Comparison of ENCODE assay signal across 1 mouse cellular context in the genomic region with DNA sequence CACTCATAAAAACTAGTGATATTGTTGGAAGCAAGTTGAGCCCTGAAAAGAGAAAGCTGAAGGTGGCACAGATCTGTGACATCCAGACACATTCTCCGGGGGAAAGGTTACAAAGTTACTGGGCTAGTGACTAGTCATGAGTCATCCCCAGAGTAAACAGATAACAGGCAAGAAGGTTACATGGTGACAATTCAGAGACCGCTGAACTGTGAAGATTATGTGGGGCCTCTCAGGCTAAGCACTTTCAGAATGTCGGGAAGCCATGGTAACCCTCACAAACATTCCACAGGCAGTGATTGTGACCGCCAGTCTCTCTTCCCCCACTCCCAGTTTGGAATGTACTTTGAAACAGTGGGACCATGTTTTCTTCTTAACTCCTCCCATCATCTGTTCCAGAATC.
TF ChIP-seq lines count a peak whose summit lies in the region.

No protein-coding gene starts in this region.

TF ChIP-seq in MEL, 35 proteins besides CTCF, POLR2A, EP300 and RAD21 (continued from another document):
- TF ChIP-seq NELFE (IDR thresholded peaks at IDR 0.05; ENCODE audit: low read depth, low read length) (no peak), TBP (IDR thresholded peaks at IDR 0.05; ENCODE audit: low read depth, low read length) (peak; percentile 44; the same call in 1 of the 2 replicates), NRF1 (IDR thresholded peaks at IDR 0.05; ENCODE audit: insufficient read depth, low read depth, low read length, poor library complexity, severe bottlenecking) (no peak), POLR2AphosphoS5 (IDR thresholded peaks at IDR 0.05; ENCODE audit: borderline replicate concordance, low read depth, low read length) (no peak), MAFK (IDR thresholded peaks at IDR 0.05; ENCODE audit: borderline replicate concordance, low read depth, low read length) (no peak), HCFC1 (IDR thresholded peaks at IDR 0.05; ENCODE audit: low read depth, low read length) (no peak), USF2 (IDR thresholded peaks at IDR 0.05; ENCODE audit: borderline replicate concordance in 1 of 2, insufficient read depth in 1 of 2, low read depth in 1 of 2, low read length in 2 of 2) (no peak), ZMIZ1 (IDR thresholded peaks at IDR 0.05; ENCODE audit: low read depth, low read length) (no peak), GATA1 (IDR thresholded peaks at IDR 0.05; ENCODE audit: low read depth, low read length) (peak; percentile 88), JUND (IDR thresholded peaks at IDR 0.05; ENCODE audit: low read depth, low read length) (peak; percentile 93), BHLHE40 (IDR thresholded peaks at IDR 0.05; ENCODE audit: borderline replicate concordance, low read depth, low read length) (no peak), MAX (IDR thresholded peaks at IDR 0.05; ENCODE audit: low read length) (0 out of 2 replicates have a peak, but pooled peaks have one; percentile 30), MXI1 (IDR thresholded peaks at IDR 0.05; ENCODE audit: low read depth, low read length) (no peak), MYC (IDR thresholded peaks at IDR 0.05; ENCODE audit: low read depth, low read length) (no peak), RCOR1 (IDR thresholded peaks at IDR 0.05; ENCODE audit: low read depth, low read length) (peak; percentile 60), CHD1 (IDR thresholded peaks at IDR 0.05; ENCODE audit: low read depth, low read length) (no peak), MAZ (IDR thresholded peaks at IDR 0.05; ENCODE audit: low read depth, low read length) (no peak), POLR2AphosphoS2 (IDR thresholded peaks at IDR 0.05; ENCODE audit: low read length) (no peak), KAT2A (conservative IDR thresholded peaks at IDR 0.05; ENCODE audit: low read depth, low read length) (no peak), ETS1 (IDR thresholded peaks at IDR 0.05; ENCODE audit: low read depth, low read length) (peak; percentile 85), MEF2A (IDR thresholded peaks at IDR 0.05; ENCODE audit: extremely low read depth, insufficient replicate concordance, low read depth, low read length, poor library complexity, severe bottlenecking) (no peak), MYB (IDR thresholded peaks at IDR 0.05; ENCODE audit: low read depth, low read length) (no peak), USF1 (IDR thresholded peaks at IDR 0.05; ENCODE audit: low read depth, low read length) (no peak), ZNF384 (IDR thresholded peaks at IDR 0.05; ENCODE audit: low read depth, low read length) (no peak), TCF12 (IDR thresholded peaks at IDR 0.05; ENCODE audit: low read depth, low read length) (peak; percentile 45), ZKSCAN1 (IDR thresholded peaks at IDR 0.05; ENCODE audit: low read depth, low read length) (no peak), CHD2 (IDR thresholded peaks at IDR 0.05; ENCODE audit: low read length) (no peak), E2F4 (IDR thresholded peaks at IDR 0.05; ENCODE audit: borderline replicate concordance, low read depth, low read length) (no peak)
